Mouse (Mus musculus): ENCODE results near the gene Zfp1. TPM values are rescaled to one million over a fixed set of nuclear protein-coding genes. Genes with fewer than 3 reads are reported as not detected.
"Not testable (repeated sequence)": the region's sequence is repeated elsewhere in the genome, so short reads cannot be mapped to it uniquely, and the experiment has no call there.

Gene Zfp1
- polyA plus RNA-seq, 2 experiments, result 3.9 to 4.0 TPM

GRCm38 (mm10) chr8:111638086-111638485, 5.1 kb upstream of the Zfp1 start:
- no peak for TF ChIP-seq EP300 (IDR thresholded peaks at IDR 0.05; ENCODE audit: low read depth)
- no peak for TF ChIP-seq CTCF (IDR thresholded peaks at IDR 0.05; ENCODE audit: low read depth)
- peaks cover 8 to 11% of the 10 kb centered on the region in 2 experiments for H3K4me1 ChIP-seq (replicated peaks; ENCODE audit: control insufficient read depth in 2 of 2, insufficient read depth in 2 of 2, low read length in 1 of 2)
- no peak overlapping the region for H3K27ac ChIP-seq
- H3K4me3 ChIP-seq (ENCODE audit: insufficient read depth in 1 of 2, low read depth in 2 of 2, low read length in 2 of 2), result no peak overlapping the region
- H3K4me2 ChIP-seq (ENCODE audit: low read depth), result no peak overlapping the region
- no peaks in the 10 kb centered on the region for H3K27me3 ChIP-seq (ENCODE audit: control insufficient read depth, insufficient read depth, low read length)
- ATAC-seq (ENCODE audit: insufficient read depth), result no peak
- no peak overlapping the region for H3K9ac ChIP-seq (replicated peaks)
- H3K36me3 ChIP-seq (replicated peaks; ENCODE audit: control insufficient read depth, insufficient read depth, low read depth), result no peaks in the 10 kb centered on the region
- no peaks in the 10 kb centered on the region for H3K9me3 ChIP-seq (ENCODE audit: control insufficient read depth, low read length)
- no peak for DNase-seq (ENCODE audit: low read depth in 3 of 3, low spot score in 3 of 3)

GRCm38 (mm10) chr8:111641064-111641463, 2.1 kb upstream of the Zfp1 start:
- no peak overlapping the region for H3K4me3 ChIP-seq (ENCODE audit: insufficient read depth in 1 of 2, low read depth in 2 of 2, low read length in 2 of 2)
- 82% methylated on average over 2 of the region's 2 CpGs for WGBS (ENCODE audit: insufficient replicate concordance)
- DNase-seq (ENCODE audit: low read depth in 3 of 3, low spot score in 3 of 3) (no peak), ATAC-seq (ENCODE audit: insufficient read depth) (no peak)
- no peak for TF ChIP-seq EP300 (IDR thresholded peaks at IDR 0.05; ENCODE audit: low read depth)
- no peak for TF ChIP-seq CTCF (IDR thresholded peaks at IDR 0.05; ENCODE audit: low read depth)
- H3K4me2 ChIP-seq (ENCODE audit: low read depth), result no peak overlapping the region
- no peaks in the 10 kb centered on the region for H3K36me3 ChIP-seq (replicated peaks; ENCODE audit: control insufficient read depth, insufficient read depth, low read depth)
- no peak overlapping the region for H3K27ac ChIP-seq
- no peaks in the 10 kb centered on the region for H3K27me3 ChIP-seq (ENCODE audit: control insufficient read depth, insufficient read depth, low read length)
- H3K9me3 ChIP-seq (ENCODE audit: control insufficient read depth, low read length), result no peaks in the 10 kb centered on the region
- H3K9ac ChIP-seq (replicated peaks), result no peak overlapping the region
- peaks cover 11 to 14% of the 10 kb centered on the region in 2 experiments for H3K4me1 ChIP-seq (replicated peaks; ENCODE audit: control insufficient read depth in 2 of 2, insufficient read depth in 2 of 2, low read length in 1 of 2)

- ATAC-seq (ENCODE audit: insufficient read depth) (no peak), DNase-seq (ENCODE audit: low read depth in 3 of 3, low spot score in 3 of 3) (peak in 2 of 3 experiments; percentile 32 to 49)
- Histone ChIP-seq H3K9ac (replicated peaks) (peak overlapping the region; percentile 64), H3K27me3 (ENCODE audit: control insufficient read depth, insufficient read depth, low read length) (no peaks in the 10 kb centered on the region), H3K27ac (peak overlapping the region; percentile 59), H3K4me3 (ENCODE audit: insufficient read depth in 1 of 2, low read depth in 2 of 2, low read length in 2 of 2) (peak overlapping the region; percentile 69 to 89), H3K36me3 (replicated peaks; ENCODE audit: control insufficient read depth, insufficient read depth, low read depth) (no peaks in the 10 kb centered on the region), H3K4me2 (ENCODE audit: low read depth) (peak overlapping the region; percentile 97), H3K4me1 (replicated peaks; ENCODE audit: control insufficient read depth in 2 of 2, insufficient read depth in 2 of 2, low read length in 1 of 2) (peaks cover 11 to 14% of the 10 kb centered on the region in 2 experiments), H3K9me3 (ENCODE audit: control insufficient read depth, low read length) (no peaks in the 10 kb centered on the region)
- TF ChIP-seq EP300 (IDR thresholded peaks at IDR 0.05; ENCODE audit: low read depth) (peak; percentile 66), CTCF (IDR thresholded peaks at IDR 0.05; ENCODE audit: low read depth) (no peak)
- WGBS (ENCODE audit: insufficient replicate concordance), result 2% methylated on average over 5 of the region's 5 CpGs
These were observed 705 bp upstream of the Zfp1 start for GRCm38 (mm10) chr8:111642496-111642895.

GRCm38 (mm10) chr8:111642939-111643263, 300 bp upstream of the Zfp1 start:
- Histone ChIP-seq H3K36me3 (replicated peaks; ENCODE audit: control insufficient read depth, insufficient read depth, low read depth) (no peaks in the 10 kb centered on the region), H3K27ac (peak overlapping the region; percentile 59), H3K4me3 (ENCODE audit: insufficient read depth in 1 of 2, low read depth in 2 of 2, low read length in 2 of 2) (peak overlapping the region; percentile 69 to 89), H3K4me1 (replicated peaks; ENCODE audit: control insufficient read depth in 2 of 2, insufficient read depth in 2 of 2, low read length in 1 of 2) (peaks cover 11 to 14% of the 10 kb centered on the region in 2 experiments), H3K9ac (replicated peaks) (peak overlapping the region; percentile 64), H3K9me3 (ENCODE audit: control insufficient read depth, low read length) (no peaks in the 10 kb centered on the region), H3K4me2 (ENCODE audit: low read depth) (peak overlapping the region; percentile 97), H3K27me3 (ENCODE audit: control insufficient read depth, insufficient read depth, low read length) (no peaks in the 10 kb centered on the region)
- no peak for TF ChIP-seq EP300 (IDR thresholded peaks at IDR 0.05; ENCODE audit: low read depth)
- TF ChIP-seq CTCF (IDR thresholded peaks at IDR 0.05; ENCODE audit: low read depth), result no peak
- WGBS (ENCODE audit: insufficient replicate concordance), result under 1% methylated on average over 5 of the region's 5 CpGs
- DNase-seq (ENCODE audit: low read depth in 3 of 3, low spot score in 3 of 3) (no peak), ATAC-seq (ENCODE audit: insufficient read depth) (peak; percentile 34)

- peak; percentile 50 to 77 (median 51) for DNase-seq (ENCODE audit: low read depth in 3 of 3, low spot score in 3 of 3)
- peak overlapping the region; percentile 66 for H3K27ac ChIP-seq
- H3K4me1 ChIP-seq (replicated peaks; ENCODE audit: control insufficient read depth in 2 of 2, insufficient read depth in 2 of 2, low read length in 1 of 2), result peaks cover 13 to 18% of the 10 kb centered on the region in 2 experiments
- H3K9me3 ChIP-seq (ENCODE audit: control insufficient read depth, low read length); ATAC-seq (ENCODE audit: insufficient read depth); H3K36me3 ChIP-seq (replicated peaks; ENCODE audit: control insufficient read depth, insufficient read depth, low read depth); H3K27me3 ChIP-seq (ENCODE audit: control insufficient read depth, insufficient read depth, low read length): not testable (repeated sequence)
- 16% methylated on average over 12 of the region's 12 CpGs for WGBS (ENCODE audit: insufficient replicate concordance)
- peak overlapping the region; percentile 69 to 89 for H3K4me3 ChIP-seq (ENCODE audit: insufficient read depth in 1 of 2, low read depth in 2 of 2, low read length in 2 of 2)
- TF ChIP-seq EP300 (IDR thresholded peaks at IDR 0.05; ENCODE audit: low read depth), result peak; percentile 59
- peak overlapping the region; percentile 97 for H3K4me2 ChIP-seq (ENCODE audit: low read depth)
- H3K9ac ChIP-seq (replicated peaks), result peak overlapping the region; percentile 83
These were observed 1.3 kb downstream of the Zfp1 start for GRCm38 (mm10) chr8:111644286-111645051.
